Mouse (Mus musculus) forebrain, postnatal 0 days (tissue): ENCODE measurements around the gene Msmp. TPM values are rescaled to one million over a fixed set of nuclear protein-coding genes. Genes with fewer than 3 reads are reported as not detected.
A peak's percentile ranks its signal among the peaks of the same experiment; 100 is the strongest.

Source experiments
- ATAC-seq: fragments of 200-750 bp; cut with Nextera tagmentation; 2 replicates; pipeline ENCODE4 v1.8.0; 2017; ENCODE audit warnings: mild to moderate bottlenecking, moderate library complexity
- DNase-seq: peaks from one replicate; pipeline ENCODE4 v3.0.0-alpha.2; 2015
- H3K27ac ChIP-seq: fragments of 300-500 bp; sonication (generic); 2 replicates; pipeline ENCODE4 v1.5.1; 2014; ENCODE audit warnings: low read depth, mild to moderate bottlenecking, antibody characterized with exemption, low read length, moderate library complexity, mixed read lengths
- H3K27me3 ChIP-seq: fragments of 300-500 bp; sonication (generic); 2 replicates; pipeline ENCODE4 v1.6.1; 2014; ENCODE audit warnings: mild to moderate bottlenecking, low read length, mixed read lengths; ENCODE audit not compliant: insufficient read depth
- H3K36me3 ChIP-seq: fragments of 300-500 bp; sonication (generic); 2 replicates; pipeline ENCODE4 v1.6.1; 2014; ENCODE audit warnings: mild to moderate bottlenecking, moderate library complexity; ENCODE audit not compliant: insufficient read depth
- H3K4me1 ChIP-seq: fragments of 300-500 bp; sonication (generic); 2 replicates; pipeline ENCODE4 v1.6.1; 2014; ENCODE audit warnings: antibody characterized with exemption; ENCODE audit not compliant: insufficient read depth
- H3K4me2 ChIP-seq: fragments of 300-500 bp; sonication (generic); 2 replicates; pipeline ENCODE4 v1.6.1; 2014; ENCODE audit warnings: low read depth, mild to moderate bottlenecking, moderate library complexity
- H3K4me3 ChIP-seq: fragments of 300-500 bp; sonication (generic); 2 replicates; pipeline ENCODE4 v1.5.1; 2014; ENCODE audit warnings: low read depth, low read length, mixed read lengths
- H3K9ac ChIP-seq: fragments of 300-500 bp; sonication (generic); 2 replicates; pipeline ENCODE4 v1.6.1; 2014; ENCODE audit warnings: mild to moderate bottlenecking
- H3K9me3 ChIP-seq: fragments of 300-500 bp; sonication (generic); 2 replicates; pipeline ENCODE4 v1.6.1; 2016; ENCODE audit warnings: low read length
- CTCF ChIP-seq: sonication (generic); IDR thresholded peaks from 2 replicates; pipeline ENCODE4 v1.5.1; 2016; ENCODE audit warnings: antibody characterized with exemption, control low read depth, low read depth
- WGBS: fragments of 180-500 bp; shearing (Covaris S2); extraction: QIAGEN DNeasy Blood & Tissue Kit; methylation state at CpG from one replicate; pipeline ENCODE4 v1.1.7; 2014; 5-methylcytosine and 5-hydroxymethylcytosine counted together
- polyA plus RNA-seq: library from polyadenylated mRNA; unstranded; fragments of >200 nt; fragmentation: Nextera tagmentation; extraction: Ambion mirVana; gene quantifications from 2 replicates; pipeline ENCODE4 v1.2.1, GENCODE M21; 2015
- total RNA-seq: library from RNA; depleted of rRNA; stranded (reverse); fragments of >200 nt; gene quantifications from 2 replicates; pipeline ENCODE4 v1.2.3, GENCODE M21; 2014

Gene Msmp
- total and polyA plus RNA-seq, 2 experiments from 2014 or later: 1.9 TPM; not detected in 1

DNA sequence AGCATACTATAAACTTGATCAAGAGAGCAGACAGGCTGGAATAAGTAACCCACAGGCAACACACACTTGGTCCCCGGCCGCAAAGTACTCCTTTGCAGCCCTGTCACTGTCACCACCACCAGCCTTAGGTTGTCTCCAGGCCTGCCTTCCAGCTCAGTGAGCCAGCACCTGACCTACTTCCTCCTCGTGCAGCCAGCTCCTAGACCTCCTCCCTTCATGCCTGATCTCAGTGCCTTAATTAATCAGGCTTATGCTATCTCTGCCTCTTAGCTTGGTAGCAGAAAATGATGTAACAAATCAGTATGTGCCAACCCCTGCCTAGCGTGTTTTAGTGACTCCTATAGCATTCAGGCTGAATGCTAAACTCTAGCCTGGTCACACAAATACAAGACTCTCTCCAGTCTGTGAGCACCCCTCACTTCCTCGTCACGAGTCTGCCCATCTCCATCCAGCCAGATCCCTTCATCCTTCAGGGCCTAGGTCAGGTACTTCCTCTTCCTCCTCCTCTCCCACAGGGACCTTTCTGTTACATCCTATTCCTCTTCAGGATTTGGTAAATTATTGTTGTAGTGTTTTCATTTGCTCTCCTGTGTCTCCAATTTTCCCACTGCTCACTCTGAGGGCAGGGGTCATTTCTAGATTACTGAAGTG is 12.8 kb downstream of the Msmp start:
- ATAC-seq (no peak), DNase-seq (no peak)
- H3K9me3 ChIP-seq: no peaks in the 10 kb centered on the region
- no peaks in the 10 kb centered on the region for H3K27me3 ChIP-seq
- no peak overlapping the region for H3K4me3 ChIP-seq
- H3K9ac ChIP-seq: no peak overlapping the region
- H3K4me2 ChIP-seq: no peak overlapping the region
- peaks cover 75% of the 10 kb centered on the region for H3K36me3 ChIP-seq
- no peak overlapping the region for H3K27ac ChIP-seq
- TF ChIP-seq CTCF: no peak
- 89% methylated on average over 6 of the region's 6 CpGs for WGBS
- H3K4me1 ChIP-seq: peaks cover 14% of the 10 kb centered on the region

DNA sequence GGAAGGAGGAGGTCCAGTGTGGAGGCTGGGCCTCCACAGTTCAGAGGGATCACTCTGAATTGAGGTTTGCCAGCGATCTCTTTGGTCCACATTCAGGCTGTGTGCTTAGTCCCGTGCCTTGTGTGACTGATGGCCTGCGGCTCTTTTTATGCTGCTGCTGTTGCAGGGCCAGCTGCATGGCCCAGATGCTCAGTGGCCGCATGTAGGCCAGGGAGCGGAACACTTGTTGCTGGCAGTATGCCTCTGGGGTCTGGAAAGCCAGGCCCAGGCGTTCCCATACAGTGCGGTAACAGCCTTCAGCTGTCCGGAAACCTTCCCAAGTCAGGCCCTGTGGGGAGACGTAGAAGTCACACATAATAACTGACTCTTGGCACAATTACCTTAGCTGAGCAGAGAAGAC is 17.2 kb downstream of the Msmp start:
- Histone ChIP-seq H3K4me3 (no peak overlapping the region), H3K27ac (no peak overlapping the region), H3K4me2 (no peak overlapping the region), H3K4me1 (peaks cover 12% of the 10 kb centered on the region; the same call in 1 of the 2 replicates), H3K36me3 (peaks cover 74% of the 10 kb centered on the region), H3K9me3 (no peaks in the 10 kb centered on the region), H3K27me3 (no peaks in the 10 kb centered on the region), H3K9ac (no peak overlapping the region)
- no peak for TF ChIP-seq CTCF
- no peak for DNase-seq
- ATAC-seq: no peak
- 92% methylated on average over 9 of the region's 9 CpGs for WGBS

DNA sequence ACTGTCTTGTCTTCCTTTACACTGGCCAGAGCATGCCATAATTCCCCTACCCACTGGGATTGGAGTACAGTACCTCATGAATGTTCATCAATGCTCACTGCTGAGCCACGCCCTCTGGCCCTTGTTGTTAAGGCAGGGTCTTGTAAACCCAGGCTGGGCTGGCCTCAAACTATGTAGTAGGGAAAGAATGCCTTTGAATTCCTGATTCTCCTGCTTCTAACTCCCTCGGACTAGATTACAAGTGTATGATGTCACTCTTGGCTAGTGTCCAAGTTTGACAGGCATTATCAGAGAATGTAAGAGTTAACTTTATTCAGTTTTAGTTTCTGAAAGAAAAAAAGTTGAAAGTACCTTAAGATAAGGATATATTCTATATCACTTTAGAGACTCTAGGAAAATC is 20.1 kb downstream of the Msmp start:
- no peak overlapping the region for H3K9ac ChIP-seq
- H3K4me2 ChIP-seq: no peak overlapping the region
- H3K27me3 ChIP-seq: no peaks in the 10 kb centered on the region
- H3K9me3 ChIP-seq: no peaks in the 10 kb centered on the region
- no peak for DNase-seq
- H3K4me3 ChIP-seq: no peak overlapping the region
- TF ChIP-seq CTCF: no peak
- peaks cover 49% of the 10 kb centered on the region for H3K36me3 ChIP-seq
- ATAC-seq: no peak
- peaks cover 12% of the 10 kb centered on the region; the same call in 1 of the 2 replicates for H3K4me1 ChIP-seq
- no peak overlapping the region for H3K27ac ChIP-seq
- 31% methylated on average over 2 of the region's 2 CpGs for WGBS

DNA sequence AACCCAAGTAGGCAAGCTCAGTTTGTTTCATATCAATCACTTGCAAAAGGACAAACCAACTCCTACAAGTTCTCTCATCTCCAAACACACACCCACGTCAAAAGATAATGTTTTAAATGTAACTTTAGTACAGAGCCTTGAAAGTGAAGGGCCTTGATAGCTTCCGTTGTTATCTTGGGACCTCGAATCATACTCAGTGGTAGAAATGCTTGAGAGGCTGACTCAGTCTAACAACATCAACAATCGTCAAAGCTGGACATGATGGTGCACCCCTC is 20.8 kb downstream of the Msmp start:
- ATAC-seq: no peak
- WGBS: 89% methylated on average over 4 of the region's 4 CpGs
- no peak for TF ChIP-seq CTCF
- Histone ChIP-seq H3K36me3 (peaks cover 46% of the 10 kb centered on the region), H3K4me3 (peak overlapping the region; percentile 97), H3K4me2 (peak overlapping the region; percentile 72), H3K27ac (no peak overlapping the region), H3K9ac (peak overlapping the region; percentile 89), H3K9me3 (no peaks in the 10 kb centered on the region), H3K27me3 (no peaks in the 10 kb centered on the region), H3K4me1 (peaks cover 12% of the 10 kb centered on the region; the same call in 1 of the 2 replicates)
- DNase-seq: no peak

DNA sequence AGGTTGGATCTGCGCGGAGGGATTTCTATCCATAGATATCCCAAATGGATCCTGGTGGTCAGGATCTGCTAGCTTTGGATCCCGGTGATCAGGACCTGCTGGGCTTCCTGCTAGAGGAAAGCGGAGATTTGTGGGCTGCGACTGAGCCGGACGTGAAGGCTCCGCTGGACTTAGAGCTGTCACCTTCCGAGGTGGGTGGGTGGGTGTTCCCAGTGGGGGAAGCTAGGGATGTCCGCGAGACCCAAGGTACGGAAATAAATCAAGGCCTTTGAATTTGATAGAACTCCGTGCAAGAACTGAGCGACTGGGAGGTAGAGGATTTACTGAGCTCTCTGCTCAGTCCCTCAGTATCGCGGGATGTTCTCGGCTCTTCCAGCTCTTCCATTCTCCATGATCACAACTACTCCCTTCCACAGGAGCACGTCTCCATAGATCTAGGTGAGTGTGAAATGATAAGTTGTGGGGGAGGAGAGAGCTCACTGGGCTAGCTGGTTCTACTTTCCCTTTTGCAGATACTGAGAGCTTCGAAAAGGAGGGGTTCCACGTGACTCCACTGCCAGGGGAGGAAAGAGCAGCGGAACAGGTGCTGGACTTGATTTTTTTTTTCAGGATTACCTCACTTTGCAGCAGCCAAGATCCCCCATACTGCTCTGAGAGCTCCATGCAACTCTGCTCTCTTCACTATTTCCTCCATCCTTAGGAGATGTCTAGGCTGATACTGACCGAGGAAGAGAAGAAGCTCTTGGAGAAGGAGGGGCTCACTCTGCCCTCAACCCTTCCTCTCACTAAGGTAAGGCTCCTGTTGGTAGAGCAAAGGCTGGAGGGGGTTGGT is 21.3 kb downstream of the Msmp start:
- Histone ChIP-seq H3K27ac (peak overlapping the region; percentile 94), H3K36me3 (peaks cover 46% of the 10 kb centered on the region), H3K9me3 (no peaks in the 10 kb centered on the region), H3K4me1 (peaks cover 12% of the 10 kb centered on the region; the same call in 1 of the 2 replicates), H3K27me3 (no peaks in the 10 kb centered on the region), H3K4me2 (peak overlapping the region; percentile 72), H3K4me3 (peak overlapping the region; percentile 97), H3K9ac (peak overlapping the region; percentile 89)
- TF ChIP-seq CTCF: no peak
- DNase-seq: no peak
- 7% methylated on average over 22 of the region's 22 CpGs for WGBS
- ATAC-seq: peak; percentile 14

DNA sequence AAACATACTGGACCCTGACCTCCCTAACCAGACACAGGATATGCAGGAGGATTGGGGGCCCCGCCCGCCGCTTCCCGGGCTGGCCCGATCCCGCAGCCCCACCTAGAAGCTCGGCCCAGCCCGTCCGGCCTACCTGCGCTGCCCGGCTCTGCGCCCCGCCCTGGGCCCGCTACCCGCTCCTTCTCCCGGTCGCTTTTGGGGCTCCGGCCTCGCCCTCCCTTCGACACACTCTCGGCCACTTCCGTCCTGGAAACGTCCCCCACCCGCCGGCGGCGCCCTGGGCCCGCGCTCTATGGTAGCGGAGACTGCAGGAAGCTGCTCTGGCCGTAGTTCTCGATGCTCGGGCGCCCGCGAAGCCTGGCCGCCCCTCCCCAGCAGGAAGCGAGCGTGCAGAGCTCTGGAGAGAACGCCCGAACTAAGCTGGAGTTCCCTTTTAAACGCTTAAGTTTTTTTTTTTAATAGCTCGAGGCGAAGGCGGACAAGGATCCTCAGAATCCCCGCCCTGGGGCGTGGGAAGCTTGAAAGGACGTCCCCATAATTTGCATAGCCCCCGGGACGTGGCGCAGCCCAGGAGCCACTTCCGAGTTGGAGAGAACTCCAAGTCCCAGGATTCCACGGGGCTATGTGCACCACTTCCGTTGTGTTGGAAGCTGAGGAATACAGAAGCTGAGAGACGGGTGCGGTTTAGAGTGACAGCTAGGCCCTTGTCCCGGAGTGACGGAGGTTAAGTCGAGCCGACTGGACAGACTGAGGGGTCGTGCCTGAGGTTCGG is 22.1 kb downstream of the Msmp start, which contains the start of the genes Creb3 and Tln1:
Creb3 (plus strand) TSS at position 336 of the 772 bp plus-strand sequence.
Tln1 (minus strand) TSS at position 695 of the 772 bp plus-strand sequence.
- peak within 1 kb of the TSS; percentile 72 for H3K4me2 ChIP-seq
- WGBS: 2% methylated on average over 62 of the region's 62 CpGs
- TF ChIP-seq CTCF: peak; percentile 45; the same call in 1 of the 2 replicates
- H3K9me3 ChIP-seq: no peaks in the 10 kb centered on the region
- peak within 1 kb of the TSS; percentile 94 for H3K27ac ChIP-seq
- ATAC-seq: peak; percentile 97
- DNase-seq: peak; percentile 96
- H3K4me3 ChIP-seq: peak within 1 kb of the TSS; percentile 97
- peaks cover 43% of the 10 kb centered on the region for H3K36me3 ChIP-seq
- H3K9ac ChIP-seq: peak within 1 kb of the TSS; percentile 89
- H3K4me1 ChIP-seq: peaks cover 12% of the 10 kb centered on the region; the same call in 1 of the 2 replicates
- H3K27me3 ChIP-seq: no peaks in the 10 kb centered on the region
